Mouse (Mus musculus) heart, adult 2 months (tissue): ENCODE data around the gene Abca5. TPM values are rescaled to one million over a fixed set of nuclear protein-coding genes. Genes with fewer than 3 reads are reported as not detected.
"Not testable (repeated sequence)": the region's sequence is repeated elsewhere in the genome, so short reads cannot be mapped to it uniquely, and the experiment has no call there.

Experiments
- DNase-seq, 2 experiments: peaks; one replicate each; pipeline ENCODE4 v3.0.0; 2021
- H3K27ac ChIP-seq: fragments of 200-600 bp; 2 replicates; pipeline ENCODE4 v1.8.1; 2022
- H3K27me3 ChIP-seq: fragments of 200-500 bp; 2 replicates; pipeline ENCODE4 v1.6.1; 2012; ENCODE audit warnings: mild to moderate bottlenecking, low read length, inconsistent platforms, mixed read lengths; ENCODE audit not compliant: control insufficient read depth, insufficient read depth
- H3K36me3 ChIP-seq: fragments of 200-500 bp; 2 replicates; pipeline ENCODE4 v1.6.1; 2012; ENCODE audit warnings: low read length, inconsistent platforms; ENCODE audit not compliant: control insufficient read depth, insufficient read depth
- H3K4me1 ChIP-seq: fragments of 200-500 bp; 2 replicates; pipeline ENCODE4 v1.6.1; 2011; ENCODE audit warnings: low read length; ENCODE audit not compliant: control insufficient read depth, insufficient read depth
- H3K4me3 ChIP-seq: fragments of 200-600 bp; 2 replicates; pipeline ENCODE4 v1.8.1; 2022
- H3K79me2 ChIP-seq: fragments of 200-500 bp; replicated peaks from 2 replicates; pipeline ENCODE4 v1.6.1; 2012; ENCODE audit warnings: mild to moderate bottlenecking, inconsistent platforms, low read length, moderate library complexity, mixed read lengths; ENCODE audit not compliant: control insufficient read depth, insufficient read depth
- H3K9ac ChIP-seq: fragments of 200-500 bp; 2 replicates; pipeline ENCODE4 v1.6.1; 2012; ENCODE audit warnings: low read depth, mild to moderate bottlenecking, control low read depth, inconsistent platforms, low read length, mixed read lengths
- CTCF ChIP-seq: fragments of 200-600 bp; IDR thresholded peaks from 2 replicates; pipeline ENCODE4 v1.8.1; 2022; ENCODE audit warnings: antibody characterized with exemption, mild to moderate bottlenecking, moderate library complexity
- EP300 ChIP-seq: fragments of 200-500 bp; IDR thresholded peaks from 2 replicates; pipeline ENCODE4 v1.6.1; 2011; ENCODE audit warnings: low read depth, low read length, control low read depth; ENCODE audit not compliant: insufficient read depth
- POLR2A ChIP-seq: fragments of 200-500 bp; IDR thresholded peaks from 2 replicates; pipeline ENCODE4 v1.6.1; 2011; ENCODE audit warnings: mild to moderate bottlenecking, low read depth, low read length, control low read depth; ENCODE audit not compliant: insufficient read depth
- WGBS: fragments of 180-500 bp; shearing (Covaris S2); methylation state at CpG from one replicate; pipeline ENCODE4 v1.1.7; 2018; 5-methylcytosine and 5-hydroxymethylcytosine counted together
- intact Hi-C: fragments of 180-260 bp; cut with DNase I; formaldehyde crosslinking; loops from one replicate; pipeline ENCODE4 v1.15.1; 2025
- polyA plus RNA-seq: library from polyadenylated mRNA; depleted of rRNA; stranded (reverse); fragments of >200 nt; gene quantifications from 2 replicates; pipeline ENCODE4 v1.2.3, GENCODE M21; 2012
- total RNA-seq, 2 experiments: library from RNA; stranded (reverse); gene quantifications; 2 replicates each; pipeline ENCODE4 v1.2.3; 2021

Gene Abca5
- total and polyA plus RNA-seq, 3 experiments = 1.2 to 9.1 (median 6.7) TPM

DNA sequence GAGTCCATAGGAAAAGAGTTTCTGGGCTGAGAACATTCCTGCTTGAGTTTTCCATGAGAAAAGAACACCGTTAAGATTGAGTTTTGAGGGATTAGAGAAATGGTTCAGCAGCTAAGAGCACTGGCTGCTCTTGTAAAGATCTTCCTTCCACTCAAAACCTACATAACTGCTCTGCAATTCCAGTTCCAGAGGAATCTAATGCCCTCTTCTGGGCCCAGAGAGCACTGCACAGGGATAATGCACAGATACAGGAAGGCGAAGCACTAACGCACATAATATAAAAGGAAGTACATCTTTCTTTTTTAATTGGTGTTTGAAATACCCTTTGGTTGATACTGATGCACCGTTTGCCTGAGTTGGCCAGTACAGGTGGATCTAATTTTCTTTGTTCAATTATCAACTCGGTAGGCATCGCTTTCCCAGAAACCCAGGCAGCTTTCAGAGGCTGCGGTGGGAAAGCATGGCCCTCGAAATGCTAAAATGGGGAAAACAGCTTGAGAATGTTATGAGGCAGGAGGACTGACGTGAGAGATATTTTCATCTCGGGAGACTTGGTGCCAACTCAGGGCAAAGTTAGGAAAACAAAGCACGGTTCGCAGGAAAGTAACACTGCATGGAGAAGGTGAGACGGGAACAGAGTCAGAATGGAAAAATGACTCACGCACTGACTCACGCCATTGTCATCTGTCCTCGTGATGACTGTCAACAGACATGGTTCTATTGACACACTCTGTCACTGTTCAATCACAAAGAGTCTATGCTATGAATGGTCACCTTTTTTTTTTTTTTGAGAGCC, 20.4 kb upstream of the Abca5 start:
- H3K27ac ChIP-seq = no peak overlapping the region
- TF ChIP-seq CTCF (peak; percentile 86), POLR2A (no peak)
- intact Hi-C loops = no loop called here
- no peaks in the 10 kb centered on the region for H3K27me3 ChIP-seq
- H3K4me3 ChIP-seq = peak overlapping the region; percentile 22; the same call in 1 of the 2 replicates
- peak; percentile 20 to 43 for DNase-seq
- H3K36me3 ChIP-seq = no peaks in the 10 kb centered on the region
- 39% methylated on average over 16 of the region's 16 CpGs for WGBS
- no peaks in the 10 kb centered on the region for H3K4me1 ChIP-seq
- no peaks in the 10 kb centered on the region for H3K79me2 ChIP-seq
- H3K9ac ChIP-seq = no peak overlapping the region

DNA sequence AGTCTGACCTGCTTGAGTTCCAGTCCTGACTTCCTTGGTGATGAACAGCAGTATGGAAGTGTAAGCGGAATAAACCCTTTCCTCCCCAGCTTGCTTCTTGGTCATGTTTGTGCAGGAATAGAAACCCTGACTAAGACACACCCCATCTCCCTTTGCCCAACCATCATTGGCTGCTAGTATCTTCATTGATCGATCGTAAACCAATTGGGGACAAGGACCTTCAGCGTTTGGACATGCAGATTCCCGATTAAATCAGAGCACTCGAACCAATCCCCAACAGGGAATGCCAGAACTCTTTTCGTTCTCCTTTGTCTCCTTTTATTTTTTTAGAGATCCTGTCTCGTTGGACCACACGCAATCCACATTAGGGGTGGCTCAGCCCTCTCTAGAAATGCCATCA, 17.6 kb upstream of the Abca5 start:
- intact Hi-C loops = not testable (repeated sequence)

DNA sequence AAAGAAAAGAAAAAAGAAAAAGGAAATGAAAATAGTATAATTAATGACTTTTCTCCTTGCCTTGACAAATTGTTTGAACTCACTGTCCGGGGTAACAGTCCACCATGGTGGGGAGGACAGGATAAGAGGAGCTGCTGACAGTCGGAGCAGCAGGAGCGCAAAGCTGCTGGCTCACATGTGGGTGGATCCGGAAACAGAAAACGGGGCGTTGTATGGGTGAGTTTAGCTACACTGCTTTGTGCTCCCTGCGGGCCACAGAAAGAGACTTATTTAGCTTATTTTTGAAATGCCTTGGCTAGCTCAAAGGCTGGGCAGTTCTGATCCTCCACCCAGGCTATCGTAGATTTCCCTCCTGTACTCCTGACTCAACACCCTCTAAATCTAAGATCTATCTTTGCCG, 16.7 kb upstream of the Abca5 start:
- no peak for TF ChIP-seq EP300
- no peak for TF ChIP-seq CTCF
- TF ChIP-seq POLR2A = no peak
- 70% methylated on average over 9 of the region's 9 CpGs for WGBS
- Histone ChIP-seq H3K36me3 (no peaks in the 10 kb centered on the region), H3K9ac (no peak overlapping the region), H3K27me3 (no peaks in the 10 kb centered on the region), H3K27ac (no peak overlapping the region), H3K4me3 (no peak overlapping the region), H3K79me2 (no peaks in the 10 kb centered on the region), H3K4me1 (no peaks in the 10 kb centered on the region)
- intact Hi-C loops = no loop called here
- no peak for DNase-seq

More for the DNA sequence above, 17.6 kb upstream of the Abca5 start:
- H3K79me2 ChIP-seq, H3K4me3 ChIP-seq, H3K36me3 ChIP-seq, H3K27ac ChIP-seq, DNase-seq, H3K27me3 ChIP-seq, H3K4me1 ChIP-seq, H3K9ac ChIP-seq: not testable (repeated sequence)
- WGBS = 84% methylated on average over 9 of the region's 9 CpGs

DNA sequence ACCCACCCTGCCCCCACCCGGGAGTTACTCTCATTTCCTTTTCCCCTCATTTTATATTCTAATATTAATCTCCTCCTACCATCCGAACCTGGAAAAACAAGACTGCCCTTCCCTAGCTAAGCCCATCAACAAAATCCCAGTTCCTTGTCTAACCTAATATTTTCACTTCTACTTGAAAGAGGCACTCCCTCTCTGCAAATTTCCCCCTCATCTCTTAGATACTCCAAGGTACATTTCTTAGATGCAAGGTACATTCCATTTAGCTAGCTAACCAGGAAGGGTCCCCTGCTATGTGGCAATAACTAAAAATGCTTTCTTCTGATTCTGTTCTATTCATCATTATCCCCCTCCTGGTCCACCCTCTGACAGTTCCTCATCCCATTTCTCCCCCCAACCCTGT, 10.7 kb upstream of the Abca5 start:
- Histone ChIP-seq H3K4me1 (no peaks in the 10 kb centered on the region), H3K27me3 (no peaks in the 10 kb centered on the region), H3K79me2 (no peaks in the 10 kb centered on the region), H3K36me3 (no peaks in the 10 kb centered on the region), H3K9ac (no peak overlapping the region), H3K27ac (no peak overlapping the region), H3K4me3 (no peak overlapping the region)
- intact Hi-C loops = no loop called here
- no peak for TF ChIP-seq EP300
- no peak for TF ChIP-seq CTCF
- no peak for TF ChIP-seq POLR2A
- DNase-seq = no peak
- 65% methylated on average over 2 of the region's 2 CpGs for WGBS

DNA sequence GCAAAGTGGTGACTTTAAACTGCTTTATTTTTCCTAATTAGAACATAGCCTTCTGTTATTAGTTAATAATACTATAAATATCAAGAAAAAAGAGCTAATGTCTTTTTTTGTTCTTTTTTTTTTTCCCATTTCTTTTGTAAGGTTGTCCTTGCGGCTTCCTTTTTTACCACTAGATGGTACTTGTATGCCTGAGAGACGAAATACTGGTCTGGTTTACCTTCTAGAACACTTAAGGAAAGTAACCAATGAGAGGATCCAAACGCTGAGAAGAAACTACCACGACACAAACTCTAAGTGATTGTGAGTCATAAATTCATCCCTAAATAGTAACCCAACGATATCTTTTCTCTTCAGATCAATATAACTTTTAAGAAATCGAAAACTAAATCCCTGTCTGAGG, 10.3 kb upstream of the Abca5 start:
- WGBS = 59% methylated on average over 6 of the region's 6 CpGs
- H3K4me1 ChIP-seq = no peaks in the 10 kb centered on the region
- H3K4me3 ChIP-seq = no peak overlapping the region
- H3K36me3 ChIP-seq = no peaks in the 10 kb centered on the region
- no peaks in the 10 kb centered on the region for H3K79me2 ChIP-seq
- TF ChIP-seq CTCF (peak; percentile 26), EP300 (no peak), POLR2A (no peak)
- no peak overlapping the region for H3K9ac ChIP-seq
- H3K27me3 ChIP-seq = no peaks in the 10 kb centered on the region
- intact Hi-C loops = no loop called here
- no peak overlapping the region for H3K27ac ChIP-seq
- no peak for DNase-seq

DNA sequence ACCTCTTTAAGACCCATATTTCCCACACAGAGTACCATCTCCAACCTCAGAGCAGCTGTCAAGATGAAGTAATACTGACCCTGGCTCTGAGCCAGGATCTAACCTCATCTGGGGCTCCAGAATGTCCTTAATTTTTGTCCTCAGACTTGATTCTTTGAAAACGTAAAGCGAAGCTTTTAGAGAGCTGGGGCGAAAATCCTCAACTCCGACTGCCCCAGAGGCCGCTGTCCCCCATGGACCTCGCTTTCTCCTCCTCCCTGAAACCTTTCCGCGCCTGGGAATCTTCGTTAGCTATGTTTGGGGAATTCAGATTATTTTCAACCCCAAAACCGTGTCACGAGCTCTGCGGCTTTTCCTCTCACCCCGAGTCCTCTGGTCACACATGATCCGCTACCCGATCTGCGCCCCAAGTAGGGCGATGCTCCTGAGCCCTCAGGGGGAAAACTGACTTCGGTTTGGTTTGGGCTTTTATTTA, 665 bp downstream of the Abca5 start:
- no peaks in the 10 kb centered on the region for H3K27me3 ChIP-seq
- peak overlapping the region; percentile 65 for H3K27ac ChIP-seq
- H3K9ac ChIP-seq = peak overlapping the region; percentile 98
- peak overlapping the region; percentile 61 for H3K4me3 ChIP-seq
- H3K4me1 ChIP-seq = no peaks in the 10 kb centered on the region; the same call in 1 of the 2 replicates
- DNase-seq = peak; percentile 13 to 48
- intact Hi-C loops = loop anchor here (10.0 kb wide), 1 partner anchor 972 kb away; the partner anchor contains the start of gene Gna13
- no peak for TF ChIP-seq CTCF
- no peak for TF ChIP-seq POLR2A
- no peak for TF ChIP-seq EP300
- peaks cover 2% of the 10 kb centered on the region; the same call in 1 of the 2 replicates for H3K36me3 ChIP-seq
- WGBS = under 1% methylated on average over 18 of the region's 18 CpGs
- H3K79me2 ChIP-seq = no peaks in the 10 kb centered on the region
